Mouse (Mus musculus) spleen, adult 18-20 months (tissue): ENCODE measurements around the gene Gm47996.
"Not testable (repeated sequence)": the region's sequence is repeated elsewhere in the genome, so short reads cannot be mapped to it uniquely, and the experiment has no call there.

Experiments used
- DNase-seq, 2 experiments: peaks; one replicate each; pipeline ENCODE4 v3.0.0; 2022; ENCODE audit warnings: mixed read lengths in 2 of 2

Gene Gm47996

DNA sequence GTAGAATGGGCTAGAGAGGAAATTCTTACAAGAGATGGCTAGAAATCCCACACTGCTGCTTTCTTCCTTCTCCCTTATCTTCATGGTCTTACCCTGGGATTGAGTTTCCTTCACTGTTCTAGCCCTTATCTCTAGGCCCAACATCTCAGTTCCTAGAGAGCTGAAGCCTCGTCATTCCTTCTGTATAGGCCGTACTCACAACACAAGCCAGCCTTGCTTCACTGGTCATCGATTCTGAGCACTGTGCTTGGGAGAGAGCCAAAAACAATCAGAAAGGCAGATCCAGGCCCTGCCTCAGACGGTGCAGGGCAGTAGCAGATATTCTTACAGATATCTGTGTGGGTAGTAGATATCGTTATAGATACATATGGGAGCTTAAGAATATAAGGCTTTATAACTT is 1.4 kb upstream of the Gm47996 start:
- not testable (repeated sequence) for DNase-seq

GRCm38 (mm10) chr1:151208944-151209343 is 987 bp upstream of the Gm47996 start:
- not testable (repeated sequence) for DNase-seq

DNA sequence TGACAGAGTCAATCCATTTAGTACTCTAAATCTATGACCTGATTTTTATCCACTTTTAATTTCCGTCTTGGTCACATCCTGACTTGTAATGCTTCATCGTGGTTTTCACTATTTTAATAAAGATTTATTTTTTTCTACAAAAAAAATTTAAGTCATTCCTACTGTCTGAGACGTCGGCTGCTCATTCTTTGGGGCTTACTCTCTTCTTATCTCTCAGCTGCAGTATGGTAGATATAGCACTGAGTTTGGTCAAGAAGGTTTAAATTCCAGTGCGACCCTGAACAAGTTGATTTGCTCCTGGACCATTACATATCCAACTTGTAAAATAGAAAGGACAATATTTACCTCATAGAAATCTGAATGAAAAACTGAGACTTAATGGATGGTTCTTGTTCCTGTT is 1.7 kb downstream of the Gm47996 start:
- DNase-seq, result not testable (repeated sequence)

DNA sequence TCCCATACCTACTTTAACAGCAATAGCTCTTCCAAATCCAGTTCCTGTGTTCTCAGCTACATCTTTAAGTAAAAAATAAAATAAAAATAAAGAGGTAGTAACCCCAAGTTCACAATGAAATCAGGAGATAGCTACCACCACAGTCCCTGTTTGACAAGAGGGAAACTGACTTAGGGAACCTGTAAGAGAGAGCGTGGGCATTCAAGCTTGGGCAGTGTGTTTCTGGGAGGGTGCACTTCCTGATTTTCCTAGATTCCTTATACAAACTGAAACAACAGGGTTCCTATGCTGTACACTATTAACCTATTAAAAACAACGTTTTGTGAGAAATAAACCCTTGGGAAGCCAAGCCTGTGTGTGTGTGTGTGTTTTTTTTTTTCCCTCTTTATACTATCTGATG is 4.9 kb downstream of the Gm47996 start:
- DNase-seq, result no peak

DNA sequence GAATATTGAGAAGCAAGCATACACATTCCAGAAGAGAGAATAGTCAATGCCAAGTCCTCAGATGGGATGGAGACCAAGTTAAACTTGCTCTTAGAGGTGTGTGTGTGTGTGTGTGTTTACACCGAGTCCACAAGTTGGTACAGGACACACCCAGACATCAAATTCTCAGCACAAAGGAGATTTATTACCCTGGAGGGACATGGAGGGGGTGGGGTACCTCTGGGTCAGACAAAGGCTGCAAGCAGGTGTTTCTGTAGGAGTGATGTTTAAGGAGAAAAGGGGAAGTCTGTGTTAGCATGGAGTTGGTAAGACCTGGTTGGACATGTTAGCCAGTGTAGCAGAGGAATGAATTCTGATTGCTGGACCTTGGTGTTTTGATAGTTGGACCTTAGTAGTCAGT is 6.1 kb downstream of the Gm47996 start:
- DNase-seq, result no peak

GRCm38 (mm10) chr1:151216417-151216816 is 6.5 kb downstream of the Gm47996 start:
- no peak for DNase-seq

DNA sequence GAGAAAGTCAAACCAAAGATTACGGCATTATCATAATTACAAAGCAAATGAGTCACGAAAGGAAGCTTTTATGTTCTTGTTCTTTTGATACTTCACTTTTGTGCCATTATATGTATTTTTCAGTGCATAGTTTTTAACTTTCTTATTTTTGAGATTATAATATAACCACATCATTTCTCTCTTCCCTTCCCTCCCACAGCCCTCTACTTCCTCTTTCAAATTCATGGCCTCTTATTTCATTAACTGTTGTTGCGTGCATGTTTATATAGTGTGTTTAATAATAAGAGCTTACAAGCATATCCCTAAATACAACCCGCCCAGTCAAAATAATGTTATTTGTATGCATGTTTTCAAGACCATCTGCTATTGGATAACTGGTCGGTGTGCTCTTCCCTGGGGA is 9.1 kb downstream of the Gm47996 start:
- no peak for DNase-seq

GRCm38 (mm10) chr1:151220098-151220497 is 10.2 kb downstream of the Gm47996 start:
- DNase-seq, result no peak

DNA sequence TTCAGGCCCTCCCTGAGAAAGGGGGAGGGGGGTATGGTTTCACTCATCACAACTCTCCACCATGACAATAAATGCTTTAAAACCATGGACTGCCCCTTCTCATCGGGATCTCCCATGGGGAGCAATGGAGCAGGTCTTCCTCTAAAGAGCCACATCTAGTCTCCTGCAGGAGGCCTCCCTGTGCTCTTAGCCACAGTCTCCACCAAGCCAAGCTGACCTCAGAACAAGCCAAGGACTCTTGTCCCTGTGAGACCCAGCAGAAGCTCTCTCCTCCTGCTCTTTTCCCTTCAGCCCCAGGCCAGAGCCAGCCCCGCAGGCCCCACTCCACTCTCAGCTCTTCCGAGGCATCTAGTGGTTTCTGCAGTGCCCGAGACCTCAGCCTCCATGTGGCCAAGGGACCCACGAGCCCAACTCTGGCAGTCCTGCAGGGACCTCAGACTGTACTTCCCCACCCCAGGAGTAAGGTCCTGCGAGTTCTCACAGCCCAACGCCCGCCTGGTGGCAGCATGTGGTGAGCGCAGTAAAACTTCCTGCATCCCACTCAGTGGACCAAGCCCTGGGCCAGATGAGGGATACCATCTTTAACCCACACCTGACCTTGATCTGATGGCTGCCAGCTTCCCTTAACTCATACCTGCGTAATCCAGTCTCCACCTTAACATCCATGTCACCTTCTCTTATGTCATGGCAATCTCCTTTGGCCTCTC is 12.8 kb downstream of the Gm47996 start:
- no peak for DNase-seq

GRCm38 (mm10) chr1:151223377-151223776 is 13.4 kb downstream of the Gm47996 start:
- no peak for DNase-seq

- no peak for DNase-seq
Measured at GRCm38 (mm10) chr1:151224536-151224935, 14.6 kb downstream of the Gm47996 start.

- no peak for DNase-seq
Measured at GRCm38 (mm10) chr1:151227506-151227905, 17.6 kb downstream of the Gm47996 start.

DNA sequence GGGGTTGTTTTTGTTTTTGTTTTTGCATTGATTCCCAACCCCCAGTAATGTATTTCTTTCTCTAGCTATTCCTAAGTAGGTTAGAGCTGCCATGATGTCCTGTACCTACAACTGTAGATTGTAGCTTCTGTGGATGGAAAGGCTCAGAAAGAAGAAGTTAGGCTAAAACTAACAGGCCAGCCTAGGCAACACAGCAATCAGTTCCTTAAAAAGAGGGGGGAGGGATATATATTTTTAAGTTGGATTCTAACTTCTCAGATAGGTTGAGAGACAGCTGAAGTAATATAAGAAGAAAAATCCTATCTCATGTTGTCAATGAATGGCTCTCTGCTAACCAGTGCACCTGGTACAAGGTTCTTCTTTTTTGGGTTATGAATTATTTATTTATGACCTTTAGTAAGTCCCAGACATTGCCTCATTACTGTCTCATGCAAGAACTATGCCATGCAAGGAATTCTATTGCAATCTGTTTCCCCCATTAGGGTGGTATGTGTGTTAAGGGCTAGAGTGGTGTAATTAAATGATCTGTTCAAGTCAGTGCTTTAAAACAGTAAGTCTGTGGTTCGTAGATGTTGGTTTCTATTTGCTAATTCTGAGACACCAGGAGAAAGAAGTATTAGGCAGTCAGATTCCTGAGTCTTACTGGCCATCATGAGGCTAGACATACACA is 18.5 kb downstream of the Gm47996 start:
- DNase-seq, result no peak

- no peak for DNase-seq
Measured at GRCm38 (mm10) chr1:151232346-151232745, 22.4 kb downstream of the Gm47996 start.

DNA sequence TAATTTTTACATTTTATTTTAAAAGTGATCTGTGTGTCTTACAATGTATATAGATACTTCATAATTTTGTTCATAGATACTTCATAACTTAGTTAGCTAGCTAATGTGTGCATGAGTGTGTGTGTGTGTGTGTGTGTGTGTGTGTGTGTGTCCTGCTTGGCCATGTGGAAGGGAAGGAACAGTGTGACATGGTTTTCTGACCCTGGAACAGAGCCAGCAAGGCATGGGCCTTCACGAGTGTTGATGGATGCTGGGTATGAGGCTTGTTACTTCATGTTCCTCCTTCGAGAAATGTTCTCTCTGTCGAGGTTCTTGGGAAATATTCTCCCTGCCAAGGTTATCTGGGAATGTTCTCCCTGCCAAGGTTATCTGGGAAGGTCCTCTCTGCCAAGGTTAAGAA is 23.8 kb downstream of the Gm47996 start:
- DNase-seq, result no peak

DNA sequence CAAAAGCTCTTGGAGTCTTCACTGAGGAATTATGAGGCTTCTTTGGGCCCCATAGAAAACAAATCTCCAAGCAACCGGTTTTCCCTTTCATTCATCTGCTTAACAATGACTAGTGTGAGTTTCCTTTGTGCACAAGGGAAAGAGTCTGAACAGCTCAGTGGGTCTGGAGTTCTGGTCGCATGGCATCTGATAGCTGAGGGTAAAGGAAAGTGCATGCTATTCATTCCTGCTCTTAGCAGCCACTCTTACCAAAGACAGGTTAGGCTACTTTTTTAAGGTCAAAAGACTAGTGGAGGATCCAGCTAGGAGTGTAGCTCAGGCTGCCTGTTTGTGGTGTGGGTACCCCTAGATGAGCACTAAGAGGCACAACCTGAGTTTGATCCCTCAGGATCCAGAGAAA is 25.6 kb downstream of the Gm47996 start:
- no peak for DNase-seq

DNA sequence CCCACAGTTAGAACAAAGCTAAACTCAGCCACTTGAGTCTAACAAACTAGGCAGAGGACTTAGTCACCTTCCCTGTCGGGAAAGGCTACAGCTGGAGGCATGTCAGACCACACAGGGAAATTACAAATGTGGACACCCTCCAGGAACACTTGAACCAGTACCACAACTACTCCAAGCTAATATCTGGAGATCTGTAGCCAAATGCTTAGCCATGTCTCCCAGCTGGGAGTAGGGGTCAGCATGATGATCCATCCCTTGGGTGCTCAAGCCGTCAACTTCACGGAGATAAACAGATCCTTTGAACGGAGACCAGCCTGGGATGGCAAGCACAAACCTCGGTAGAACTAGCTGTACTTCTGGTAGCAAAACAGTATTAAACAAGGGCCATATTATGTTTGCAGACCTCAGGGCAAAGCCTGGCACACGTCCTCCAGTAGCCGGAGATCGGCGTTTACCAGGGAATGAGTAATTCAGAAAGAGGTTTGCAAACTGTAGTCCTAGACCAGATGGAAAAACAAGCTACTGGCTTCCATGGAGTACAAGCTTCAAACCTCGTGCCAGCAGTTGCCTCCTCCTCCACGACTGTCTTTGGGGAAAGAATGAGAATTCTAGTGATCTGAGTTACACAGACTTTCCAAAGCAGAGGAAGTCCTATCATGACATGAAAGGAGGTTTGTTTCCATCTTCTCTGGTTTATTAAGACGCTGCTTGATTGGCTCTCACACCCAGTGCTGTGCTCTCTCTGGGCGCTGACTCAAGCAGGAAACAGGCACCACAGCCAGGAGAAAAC is 26.4 kb downstream of the Gm47996 start:
- DNase-seq, result no peak

DNA sequence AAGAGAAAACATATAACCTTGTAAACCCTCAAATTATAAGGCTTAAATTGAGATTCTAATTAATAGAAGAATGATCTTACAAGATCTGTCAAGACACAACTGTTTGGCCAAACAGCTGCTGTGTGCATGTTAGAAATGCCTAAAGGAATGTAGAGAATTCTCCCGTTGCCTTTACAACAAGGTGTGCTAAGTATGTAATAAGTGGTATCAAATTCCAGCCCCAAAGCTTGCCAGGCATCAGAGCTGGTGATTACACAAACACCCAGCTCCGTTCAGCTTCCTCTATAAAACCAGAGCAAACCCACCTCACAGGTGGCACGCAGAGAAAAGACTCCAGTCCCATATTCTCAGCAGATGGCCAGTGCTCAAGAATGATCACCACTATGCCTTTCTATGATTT is 27.8 kb downstream of the Gm47996 start:
- no peak for DNase-seq

DNA sequence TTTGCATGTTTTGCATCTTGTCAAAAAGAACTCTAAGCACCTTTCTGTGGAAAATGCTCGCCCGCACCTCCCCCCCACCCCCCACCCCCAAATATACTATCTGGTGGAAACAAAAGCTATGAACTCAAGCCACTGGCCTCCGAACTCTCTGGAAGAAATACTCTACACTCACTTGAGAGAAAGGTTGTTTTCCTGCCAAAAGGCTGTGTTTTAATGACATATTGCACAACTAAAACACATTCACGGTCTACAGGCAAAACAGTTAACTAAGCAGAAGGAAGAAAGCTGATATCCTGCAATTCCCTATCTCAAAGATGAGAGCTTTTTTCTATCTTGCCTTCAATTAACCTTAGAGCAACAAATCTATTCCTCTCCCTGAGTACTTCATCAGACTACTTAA is 33.4 kb downstream of the Gm47996 start:
- DNase-seq, result no peak

DNA sequence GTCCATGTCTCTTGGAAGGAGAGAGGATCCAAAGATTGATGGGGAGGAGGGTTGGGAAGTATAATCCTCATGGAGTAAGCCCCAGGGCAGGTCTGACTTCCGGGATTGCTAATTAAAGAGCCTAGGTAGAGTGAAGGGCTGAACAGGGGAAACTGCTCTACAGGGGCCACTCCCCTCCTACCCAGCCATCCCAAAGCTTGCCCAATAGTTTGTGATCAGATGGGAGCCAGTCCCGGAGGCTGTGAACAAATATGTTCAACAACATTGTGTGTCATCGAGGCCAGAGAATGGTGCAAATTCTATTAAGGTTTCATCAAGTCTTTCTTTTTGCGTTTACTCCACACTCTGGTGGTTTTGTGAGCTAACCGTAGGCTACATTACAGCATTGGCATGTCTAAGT is 34.1 kb downstream of the Gm47996 start:
- no peak for DNase-seq

- DNase-seq, result no peak
Measured at GRCm38 (mm10) chr1:151244761-151245160, 34.8 kb downstream of the Gm47996 start.

- DNase-seq, result no peak
Measured at GRCm38 (mm10) chr1:151245165-151245564, 35.2 kb downstream of the Gm47996 start.

GRCm38 (mm10) chr1:151245846-151246245 is 35.9 kb downstream of the Gm47996 start:
- DNase-seq, result no peak

DNA sequence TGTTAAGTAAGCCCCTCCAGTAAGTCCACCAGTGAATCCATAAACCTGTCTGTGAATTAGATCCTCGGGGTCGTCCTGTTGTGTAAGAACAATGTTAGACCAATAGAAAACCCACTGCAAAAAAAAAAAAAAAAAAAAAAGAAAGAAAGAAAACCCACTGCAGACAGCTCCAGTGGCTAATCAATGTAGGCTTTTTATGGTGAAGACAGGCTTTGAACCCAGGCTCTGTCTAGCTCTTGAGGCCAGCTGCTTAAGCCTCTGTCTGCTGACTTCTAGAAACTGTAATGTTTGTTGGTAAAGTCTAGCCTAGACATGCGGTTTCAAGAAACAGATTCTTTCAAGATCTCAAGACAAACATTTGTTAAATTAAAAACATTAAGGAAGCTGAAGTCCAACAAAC is 40.2 kb downstream of the Gm47996 start:
- DNase-seq, result no peak
